11 mouse cellular contexts compared by ENCODE assay signal in the genomic region with DNA sequence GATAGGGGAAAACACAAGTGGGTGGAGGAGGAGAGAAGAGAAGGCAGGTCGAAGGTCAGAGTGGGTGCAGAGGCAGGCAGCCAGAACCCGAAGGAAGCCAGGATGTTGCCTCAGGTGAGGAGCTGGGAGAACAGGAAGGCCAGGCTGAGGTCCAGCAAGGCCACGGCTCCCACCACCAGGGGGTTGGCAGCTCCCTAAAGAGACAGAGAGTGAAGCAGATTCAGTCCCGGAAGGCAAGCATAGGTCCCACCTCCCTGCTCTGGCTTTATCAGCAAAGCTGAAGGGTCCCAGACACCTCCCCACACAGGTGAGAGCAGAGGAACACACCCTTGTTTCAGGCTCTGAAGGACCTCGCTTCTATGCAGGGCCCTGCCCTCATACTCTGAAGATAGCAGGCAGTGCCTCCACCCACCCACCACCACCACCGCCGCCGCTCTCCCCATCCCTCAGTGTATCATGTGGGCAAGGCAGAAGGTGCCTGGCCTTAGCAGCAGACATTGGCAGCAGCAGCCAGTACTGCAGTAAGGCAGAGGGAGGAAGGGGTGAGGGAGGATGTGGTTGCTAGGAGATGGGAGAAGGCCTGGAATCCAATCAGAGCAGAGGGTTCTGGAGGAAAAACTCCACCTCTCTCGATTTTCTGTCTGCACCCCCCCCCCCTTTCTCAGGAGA. TPM values are rescaled to one million over a fixed set of nuclear protein-coding genes. Genes with fewer than 3 reads are reported as not detected.
DNase-seq lines count a peak whose midpoint lies in the region; ATAC-seq lines count a peak whose summit lies in the region.
"Had no signal": no experiment of that assay in that cellular context is flagged by ENCODE, and none has a peak within 500 bp of the region (broad histone marks: within the 10 kb centered on the region; RNA-seq: fewer than 3 reads in every experiment).

No protein-coding gene starts in this region.

- WGBS in hindbrain, embryonic 15.5 days: 32% methylated on average over 9 of the region's 9 CpGs
- 32% methylated on average over 9 of the region's 9 CpGs for WGBS in midbrain, embryonic 13.5 days

- peaks cover 84% of the 10 kb centered on the region for H3K4me1 ChIP-seq in hindbrain, embryonic 15.5 days (replicated peaks)
- H3K4me1 ChIP-seq in midbrain, embryonic 13.5 days (replicated peaks): peaks cover 69% of the 10 kb centered on the region

- peak overlapping the region; percentile 83 for H3K27ac ChIP-seq in hindbrain, embryonic 15.5 days (replicated peaks)
- H3K27ac ChIP-seq in midbrain, embryonic 13.5 days: peak overlapping the region; percentile 81
- H3K27ac ChIP-seq: liver, embryonic 14.5 days had no signal

- peak; percentile 83 for DNase-seq in MN1 (ENCODE audit: low spot score)
- DNase-seq in cerebellum, postnatal 25 days: peak; percentile 79 to 81
- DNase-seq in c-Kit-positive CD71-positive TER-119-positive erythroid progenitor cells, embryonic 14.5 days (ENCODE audit: low spot score): no peak
- DNase-seq in spleen, postnatal 14 days (ENCODE audit: low spot score in 2 of 2): no peak
- no peak for DNase-seq in heart, postnatal 4 days
- DNase-seq in urinary bladder, postnatal 36 days (ENCODE audit: low spot score in 2 of 2): no peak

- no peaks in the 10 kb centered on the region for H3K27me3 ChIP-seq in hindbrain, embryonic 15.5 days
- peaks cover 41% of the 10 kb centered on the region for H3K27me3 ChIP-seq in midbrain, embryonic 13.5 days

- no peak overlapping the region for H3K4me3 ChIP-seq in hindbrain, embryonic 15.5 days
- H3K4me3 ChIP-seq in midbrain, embryonic 13.5 days (replicated peaks): no peak overlapping the region
- H3K4me3 ChIP-seq: erythroblast, embryonic 14.5 days had no signal

- ATAC-seq in hindbrain, embryonic 15.5 days (ENCODE audit: low FRiP score, low read depth): peak; percentile 76
- ATAC-seq in midbrain, embryonic 13.5 days: peak; percentile 75

- no peaks in the 10 kb centered on the region for H3K9me3 ChIP-seq in hindbrain, embryonic 15.5 days
- no peaks in the 10 kb centered on the region for H3K9me3 ChIP-seq in midbrain, embryonic 13.5 days

- H3K9ac ChIP-seq in hindbrain, embryonic 15.5 days: peak overlapping the region; percentile 35
- H3K9ac ChIP-seq in midbrain, embryonic 13.5 days (replicated peaks): peak overlapping the region; percentile 48
- H3K9ac ChIP-seq: liver, embryonic 14.5 days had no signal

- peak overlapping the region; percentile 38 for H3K4me2 ChIP-seq in hindbrain, embryonic 15.5 days
- peak overlapping the region; percentile 39 for H3K4me2 ChIP-seq in midbrain, embryonic 13.5 days (replicated peaks)

- H3K36me3 ChIP-seq in hindbrain, embryonic 15.5 days: peaks cover 8% of the 10 kb centered on the region; the same call in 1 of the 2 replicates
- H3K36me3 ChIP-seq in midbrain, embryonic 13.5 days: peaks cover 9% of the 10 kb centered on the region

RNA-seq across cellular contexts. Expression of gene Ap1g2, which starts 1.9 kb away (rescaled TPM):
- 7.3 and 7.9 TPM in 2 replicates for polyA plus RNA-seq in hindbrain, embryonic 15.5 days (2015; fragmentation: Nextera tagmentation; extraction: Ambion mirVana)
- 7.9 and 8.2 TPM in 2 replicates for polyA plus RNA-seq in midbrain, embryonic 13.5 days (2015; fragmentation: Nextera tagmentation; extraction: Ambion mirVana)
- 1 to 10 TPM; 3.3 to 5.6 TPM for total RNA-seq in heart, postnatal 4 days (2021)

RNA-seq across cellular contexts. Expression of gene Jph4, which starts 8.4 kb away (rescaled TPM):
- 33.6 and 40.7 TPM in 2 replicates for polyA plus RNA-seq in hindbrain, embryonic 15.5 days (2015; fragmentation: Nextera tagmentation; extraction: Ambion mirVana)
- 18.2 and 19.9 TPM in 2 replicates for polyA plus RNA-seq in midbrain, embryonic 13.5 days (2015; fragmentation: Nextera tagmentation; extraction: Ambion mirVana)
- total RNA-seq in heart, postnatal 4 days (2021): under 1 TPM; 0.10 to 0.16 TPM
- total RNA-seq: MEL had no signal
- polyA plus RNA-seq: erythroblast, embryonic 14.5 days had no signal

RNA-seq across cellular contexts. Expression of gene Thtpa, which starts 13.8 kb away (rescaled TPM):
- 29.4 and 32.6 TPM in 2 replicates for polyA plus RNA-seq in hindbrain, embryonic 15.5 days (2015; fragmentation: Nextera tagmentation; extraction: Ambion mirVana)
- polyA plus RNA-seq in midbrain, embryonic 13.5 days (2015; fragmentation: Nextera tagmentation; extraction: Ambion mirVana): 32.1 and 35.0 TPM in 2 replicates
- 10 to 100 TPM; 12.2 to 13.2 TPM for total RNA-seq in heart, postnatal 4 days (2021)

RNA-seq across cellular contexts. Expression of gene Zfhx2, which starts 16.2 kb away (rescaled TPM):
- polyA plus RNA-seq in hindbrain, embryonic 15.5 days (2015; fragmentation: Nextera tagmentation; extraction: Ambion mirVana): 24.0 and 24.9 TPM in 2 replicates
- polyA plus RNA-seq in midbrain, embryonic 13.5 days (2015; fragmentation: Nextera tagmentation; extraction: Ambion mirVana): 35.5 and 39.9 TPM in 2 replicates
- total RNA-seq in heart, postnatal 4 days (2021): 1 to 10 TPM; 2.9 to 3.8 TPM

Comparison
In these comparisons a context has a peak if more than half of its experiments do, and no peak if none do; other contexts are left out.
1. DNase-seq: peak in MN1 (single experiment) and cerebellum, postnatal 25 days (2 of 2); none in c-Kit-positive CD71-positive TER-119-positive erythroid progenitor cells, embryonic 14.5 days (single experiment), spleen, postnatal 14 days (0 of 2), heart, postnatal 4 days (single experiment) and urinary bladder, postnatal 36 days (0 of 2).